10 mouse cellular contexts compared by ENCODE assay signal in the genomic region with DNA sequence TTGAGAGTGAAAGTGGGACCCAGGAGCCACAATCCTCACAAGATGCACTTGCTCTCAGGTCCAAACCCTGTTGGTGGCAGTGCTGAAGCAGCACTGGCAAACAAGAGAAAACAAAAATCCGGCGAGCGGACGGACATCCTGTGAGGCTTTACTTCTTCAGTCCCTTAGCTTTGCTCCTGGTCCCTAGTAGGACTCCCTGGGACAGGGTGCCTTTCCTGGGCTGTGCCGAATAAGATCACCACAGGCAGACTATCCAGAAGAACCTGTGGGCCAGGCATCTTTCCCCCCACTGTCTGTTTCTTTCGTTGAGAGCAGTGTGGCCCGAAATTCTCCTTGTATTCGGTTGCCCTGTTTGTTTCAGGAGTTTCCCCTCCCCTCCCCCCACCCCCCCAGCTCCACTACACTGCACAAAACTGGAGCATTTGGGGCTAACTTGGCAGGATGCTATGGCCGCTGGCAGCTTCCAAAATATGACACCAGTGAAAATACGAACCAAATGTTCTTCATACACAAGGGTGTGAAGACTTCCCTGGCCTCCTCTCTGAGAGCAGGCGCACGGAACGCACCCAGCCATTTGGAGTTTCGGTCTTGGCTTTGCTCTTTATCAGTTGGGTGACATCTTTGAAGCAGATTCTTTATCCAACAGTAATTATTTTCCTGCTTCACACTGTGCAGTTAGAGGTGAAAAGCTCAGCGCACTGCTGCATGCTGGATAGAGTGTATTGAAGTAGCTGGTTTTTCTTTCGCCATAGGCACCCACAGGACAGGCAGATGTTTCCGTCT. TPM values are rescaled to one million over a fixed set of nuclear protein-coding genes. Genes with fewer than 3 reads are reported as not detected.
A peak's percentile ranks its signal among the peaks of the same experiment; 100 is the strongest.
DNase-seq lines count a peak whose midpoint lies in the region; ATAC-seq and TF ChIP-seq lines count a peak whose summit lies in the region.
"Had no signal": no experiment of that assay in that cellular context is flagged by ENCODE, and none has a peak within 500 bp of the region (broad histone marks: within the 10 kb centered on the region; RNA-seq: fewer than 3 reads in every experiment).

No protein-coding gene starts in this region.

- WGBS in kidney, embryonic 15.5 days: 72% methylated on average over 17 of the region's 17 CpGs
- 60% methylated on average over 17 of the region's 17 CpGs for WGBS in limb, embryonic 14.5 days
- 75% methylated on average over 17 of the region's 17 CpGs for WGBS in intestine, embryonic 15.5 days

- no peak for ATAC-seq in kidney, embryonic 15.5 days (replicated peaks; ENCODE audit: low FRiP score)
- ATAC-seq in limb, embryonic 14.5 days (ENCODE audit: low FRiP score, low read depth): peak; percentile 55
- no peak for ATAC-seq in intestine, embryonic 15.5 days

- H3K27me3 ChIP-seq in kidney, embryonic 15.5 days: no peaks in the 10 kb centered on the region
- H3K27me3 ChIP-seq in limb, embryonic 14.5 days (ENCODE audit: control insufficient read depth, insufficient read depth, low read length): no peaks in the 10 kb centered on the region
- H3K27me3 ChIP-seq in intestine, embryonic 15.5 days (replicated peaks): no peaks in the 10 kb centered on the region
- H3K27me3 ChIP-seq: hindbrain, embryonic 15.5 days had no signal

- peak; percentile 27 for DNase-seq in kidney, postnatal 14 days
- peak; percentile 76 for DNase-seq in cerebellum, adult 9-11 months
- peak; percentile 58 for DNase-seq in gastrocnemius, postnatal 14 days
- peak; percentile 72 for DNase-seq in limb, embryonic 14.5 days (ENCODE audit: low spot score)
- DNase-seq in spleen, adult 18-20 months: no peak
- DNase-seq in adrenal gland, postnatal 25 days: no peak

- no peak overlapping the region for H3K9ac ChIP-seq in kidney, embryonic 15.5 days
- no peak overlapping the region for H3K9ac ChIP-seq in limb, embryonic 14.5 days (ENCODE audit: low read depth, low read length, severe bottlenecking)
- no peak overlapping the region for H3K9ac ChIP-seq in intestine, embryonic 15.5 days
- H3K9ac ChIP-seq: hindbrain, embryonic 15.5 days; lung, embryonic 15.5 days had no signal

- H3K27ac ChIP-seq in kidney, embryonic 15.5 days: no peak overlapping the region
- no peak overlapping the region for H3K27ac ChIP-seq in limb, embryonic 14.5 days (replicated peaks; ENCODE audit: low read depth, low read length)
- no peak overlapping the region for H3K27ac ChIP-seq in intestine, embryonic 15.5 days
- H3K27ac ChIP-seq: hindbrain, embryonic 15.5 days; lung, embryonic 15.5 days had no signal

- H3K36me3 ChIP-seq in kidney, embryonic 15.5 days: no peaks in the 10 kb centered on the region
- no peaks in the 10 kb centered on the region for H3K36me3 ChIP-seq in limb, embryonic 14.5 days (ENCODE audit: control insufficient read depth, insufficient read depth, low read length)
- no peaks in the 10 kb centered on the region for H3K36me3 ChIP-seq in intestine, embryonic 15.5 days
- H3K36me3 ChIP-seq: hindbrain, embryonic 15.5 days; lung, embryonic 15.5 days had no signal

- no peak for TF ChIP-seq POLR2A in limb, embryonic 14.5 days (IDR thresholded peaks at IDR 0.05; ENCODE audit: borderline replicate concordance, extremely low read depth, insufficient read depth, insufficient read length)

- H3K4me2 ChIP-seq in kidney, embryonic 15.5 days: no peak overlapping the region
- H3K4me2 ChIP-seq in limb, embryonic 14.5 days (replicated peaks; ENCODE audit: low read depth, low read length, severe bottlenecking): no peak overlapping the region
- H3K4me2 ChIP-seq in intestine, embryonic 15.5 days (replicated peaks): no peak overlapping the region
- H3K4me2 ChIP-seq: hindbrain, embryonic 15.5 days; lung, embryonic 15.5 days had no signal

- H3K4me1 ChIP-seq in kidney, embryonic 15.5 days: 0 out of 2 replicates have a peak, but pooled peaks cover 2% of the 10 kb centered on the region
- peaks cover 9% of the 10 kb centered on the region; the same call in 1 of the 2 replicates for H3K4me1 ChIP-seq in limb, embryonic 14.5 days (ENCODE audit: control insufficient read depth, insufficient read depth, low read length)
- no peaks in the 10 kb centered on the region for H3K4me1 ChIP-seq in intestine, embryonic 15.5 days (replicated peaks)
- H3K4me1 ChIP-seq: hindbrain, embryonic 15.5 days; lung, embryonic 15.5 days had no signal

- intact Hi-C loops in gastrocnemius, postnatal 14 days (cut with DNase I; ENCODE audit: low total_unique reads): no loop called here

- no peak overlapping the region for H3K4me3 ChIP-seq in kidney, embryonic 15.5 days (replicated peaks)
- H3K4me3 ChIP-seq in limb, embryonic 14.5 days (replicated peaks; ENCODE audit: low read length): no peak overlapping the region
- H3K4me3 ChIP-seq in intestine, embryonic 15.5 days (replicated peaks): no peak overlapping the region
- H3K4me3 ChIP-seq: hindbrain, embryonic 15.5 days; lung, embryonic 15.5 days had no signal

- no peaks in the 10 kb centered on the region for H3K9me3 ChIP-seq in kidney, embryonic 15.5 days (replicated peaks)
- no peaks in the 10 kb centered on the region for H3K9me3 ChIP-seq in limb, embryonic 14.5 days (ENCODE audit: control insufficient read depth, low read length)
- no peaks in the 10 kb centered on the region for H3K9me3 ChIP-seq in intestine, embryonic 15.5 days
- H3K9me3 ChIP-seq: hindbrain, embryonic 15.5 days; lung, embryonic 15.5 days had no signal

RNA-seq across cellular contexts. Expression of a gene that starts 32.7 kb away (rescaled TPM):
- 3.4 and 5.4 TPM in 2 replicates for polyA plus RNA-seq in kidney, embryonic 15.5 days (2015; fragmentation: Nextera tagmentation; extraction: Ambion mirVana)
- 1 to 10 TPM; 6.7 to 9.5 TPM for total RNA-seq in gastrocnemius, postnatal 14 days (2021)
- polyA plus RNA-seq in limb, embryonic 14.5 days (2012; rRNA removed): 20.0 and 27.5 TPM in 2 replicates
- polyA plus RNA-seq in limb, embryonic 14.5 days (2014; fragmentation: Nextera tagmentation; extraction: Ambion mirVana): 46.1 and 61.2 TPM in 2 replicates
- 5.0 and 5.4 TPM in 2 replicates for polyA plus RNA-seq in intestine, embryonic 15.5 days (2015; fragmentation: Nextera tagmentation; extraction: Ambion mirVana)
- total RNA-seq in adrenal gland, postnatal 25 days (2021): 2.0 and 2.8 TPM in 2 replicates

Comparison
In these comparisons a context has a peak if more than half of its experiments do, and no peak if none do; other contexts are left out.
1. DNase-seq: peak in kidney, postnatal 14 days (single experiment), cerebellum, adult 9-11 months (single experiment), gastrocnemius, postnatal 14 days (single experiment) and limb, embryonic 14.5 days (single experiment); none in spleen, adult 18-20 months (0 of 2) and adrenal gland, postnatal 25 days (single experiment).